Mouse (Mus musculus) small intestine, adult 2 months (tissue): ENCODE data around the gene Exog.

Source experiments
- CTCF ChIP-seq: fragments of 200-500 bp; IDR thresholded peaks from 2 replicates; pipeline ENCODE4 v1.5.1; 2012; ENCODE audit warnings: low read depth, mild to moderate bottlenecking, control low read depth, inconsistent platforms, low read length, moderate library complexity, mixed read lengths; ENCODE audit not compliant: insufficient replicate concordance, insufficient read length; ENCODE audit errors: extremely low read depth
- POLR2A ChIP-seq: fragments of 200-500 bp; IDR thresholded peaks from 2 replicates; pipeline ENCODE4 v1.6.1; 2012; ENCODE audit warnings: low read depth, mild to moderate bottlenecking, control low read depth, inconsistent platforms, low read length, moderate library complexity

- TF ChIP-seq CTCF: no peak
- TF ChIP-seq POLR2A: no peak
Observed at GRCm38 (mm10) chr9:119477754-119478153, 33.0 kb downstream of the Exog start.
